Mouse (Mus musculus) kidney, embryonic 16.5 days (tissue): Measurements from ENCODE around the gene Dnajc8. TPM values are rescaled to one million over a fixed set of nuclear protein-coding genes. Genes with fewer than 3 reads are reported as not detected.

Source experiments
- ATAC-seq: fragments of 200-750 bp; cut with Nextera tagmentation; 2 replicates; pipeline ENCODE4 v1.8.0; 2017; ENCODE audit warnings: moderate TSS enrichment; ENCODE audit not compliant: low FRiP score, low TSS enrichment
- H3K27ac ChIP-seq: fragments of 300-500 bp; sonication (generic); 2 replicates; pipeline ENCODE4 v1.5.1; 2014; ENCODE audit warnings: low read length
- H3K27me3 ChIP-seq: fragments of 300-500 bp; sonication (generic); 2 replicates; pipeline ENCODE4 v1.6.1; 2014; ENCODE audit warnings: low read length, control low read depth, mixed read lengths; ENCODE audit not compliant: insufficient read depth
- H3K36me3 ChIP-seq: fragments of 300-500 bp; sonication (generic); 2 replicates; pipeline ENCODE4 v1.6.1; 2014; ENCODE audit warnings: low read length, control low read depth, mixed read lengths; ENCODE audit not compliant: insufficient read depth
- H3K4me1 ChIP-seq: fragments of 300-500 bp; sonication (generic); 2 replicates; pipeline ENCODE4 v1.6.1; 2014; ENCODE audit warnings: low read length, control low read depth, mixed read lengths; ENCODE audit not compliant: insufficient read depth
- H3K4me2 ChIP-seq: fragments of 300-500 bp; sonication (generic); replicated peaks from 2 replicates; pipeline ENCODE4 v1.6.1; 2014; ENCODE audit warnings: low read depth, low read length
- H3K4me3 ChIP-seq: fragments of 300-500 bp; sonication (generic); 2 replicates; pipeline ENCODE4 v1.5.1; 2014; ENCODE audit warnings: mild to moderate bottlenecking, low read length
- H3K9ac ChIP-seq: fragments of 300-500 bp; sonication (generic); replicated peaks from 2 replicates; pipeline ENCODE4 v1.6.1; 2014; ENCODE audit warnings: low read length
- H3K9me3 ChIP-seq: fragments of 300-500 bp; sonication (generic); 2 replicates; pipeline ENCODE4 v1.6.1; 2016; ENCODE audit warnings: low read length, control low read depth
- WGBS: fragments of 180-500 bp; shearing (Covaris S2); extraction: QIAGEN DNeasy Blood & Tissue Kit; methylation state at CpG from one replicate; pipeline ENCODE4 v1.1.7; 2014; 5-methylcytosine and 5-hydroxymethylcytosine counted together
- polyA plus RNA-seq: library from polyadenylated mRNA; unstranded; fragments of >200 nt; fragmentation: Nextera tagmentation; extraction: Ambion mirVana; gene quantifications from 2 replicates; pipeline ENCODE4 v1.2.1, GENCODE M21; 2015

Gene Dnajc8
- polyA plus RNA-seq, 1 experiment from 2014 or later = 159 TPM

DNA sequence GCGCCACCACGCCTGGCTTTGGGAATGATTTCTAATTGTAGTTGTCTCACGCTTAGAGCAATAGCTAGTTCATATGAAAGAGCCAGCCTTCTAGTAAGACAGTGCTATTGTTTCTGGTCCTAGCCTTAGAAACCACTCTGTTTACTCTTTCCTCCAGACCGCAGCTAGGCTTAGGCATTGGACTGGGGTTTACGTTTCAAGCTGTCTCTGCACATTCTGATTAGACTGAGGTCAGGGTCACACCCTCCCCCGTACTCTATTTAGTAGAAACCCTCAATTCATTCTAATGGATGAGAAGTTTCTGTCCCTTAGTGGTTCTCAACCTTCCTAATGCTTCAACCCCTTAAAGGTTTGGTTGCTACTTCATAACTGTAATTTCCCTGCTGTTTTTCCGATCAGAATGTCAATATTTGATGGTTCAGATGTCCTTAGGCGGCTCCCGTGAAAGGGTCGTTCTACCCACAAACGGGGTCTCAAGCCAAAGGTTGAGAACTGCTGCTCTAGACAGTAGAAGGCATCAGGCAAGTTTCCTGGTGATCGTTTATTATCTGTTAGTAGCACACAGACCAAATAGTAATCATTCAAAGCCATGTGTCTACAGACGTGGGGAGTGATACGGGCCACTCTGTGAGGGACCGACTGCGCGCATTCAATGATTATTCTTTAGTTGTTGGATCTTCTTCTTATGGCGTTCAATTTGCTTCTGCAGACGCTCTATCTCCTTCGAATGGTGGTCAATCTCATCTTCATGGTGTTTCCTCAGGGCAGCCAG is 5.1 kb upstream of the Dnajc8 start:
- no peaks in the 10 kb centered on the region for H3K27me3 ChIP-seq
- WGBS = 90% methylated on average over 20 of the region's 20 CpGs
- no peak overlapping the region for H3K4me2 ChIP-seq
- no peak overlapping the region for H3K4me3 ChIP-seq
- H3K36me3 ChIP-seq = peaks cover 24% of the 10 kb centered on the region
- peaks cover 21% of the 10 kb centered on the region for H3K4me1 ChIP-seq
- no peak overlapping the region for H3K27ac ChIP-seq
- H3K9me3 ChIP-seq = no peaks in the 10 kb centered on the region
- H3K9ac ChIP-seq = no peak overlapping the region
- no peak for ATAC-seq

DNA sequence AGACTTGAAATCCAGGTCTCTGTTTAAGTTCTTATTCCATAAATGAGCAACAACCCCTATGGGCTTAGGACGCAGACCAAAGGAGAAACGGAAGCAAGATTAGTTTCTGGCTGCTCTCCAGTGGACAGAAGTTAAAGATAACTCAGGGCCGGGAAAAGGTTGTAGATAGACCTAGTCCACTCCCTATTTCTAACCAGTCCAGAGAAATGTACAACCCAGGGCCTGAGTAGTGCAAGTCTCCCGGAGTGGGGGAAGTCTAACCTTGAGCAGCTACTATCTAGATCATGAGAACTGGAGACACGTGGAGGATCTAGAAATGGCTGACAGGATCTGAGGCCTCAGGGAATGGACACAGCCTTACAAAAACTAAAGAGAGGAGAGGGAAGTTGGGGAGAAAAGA is 2.9 kb upstream of the Dnajc8 start:
- ATAC-seq = no peak

DNA sequence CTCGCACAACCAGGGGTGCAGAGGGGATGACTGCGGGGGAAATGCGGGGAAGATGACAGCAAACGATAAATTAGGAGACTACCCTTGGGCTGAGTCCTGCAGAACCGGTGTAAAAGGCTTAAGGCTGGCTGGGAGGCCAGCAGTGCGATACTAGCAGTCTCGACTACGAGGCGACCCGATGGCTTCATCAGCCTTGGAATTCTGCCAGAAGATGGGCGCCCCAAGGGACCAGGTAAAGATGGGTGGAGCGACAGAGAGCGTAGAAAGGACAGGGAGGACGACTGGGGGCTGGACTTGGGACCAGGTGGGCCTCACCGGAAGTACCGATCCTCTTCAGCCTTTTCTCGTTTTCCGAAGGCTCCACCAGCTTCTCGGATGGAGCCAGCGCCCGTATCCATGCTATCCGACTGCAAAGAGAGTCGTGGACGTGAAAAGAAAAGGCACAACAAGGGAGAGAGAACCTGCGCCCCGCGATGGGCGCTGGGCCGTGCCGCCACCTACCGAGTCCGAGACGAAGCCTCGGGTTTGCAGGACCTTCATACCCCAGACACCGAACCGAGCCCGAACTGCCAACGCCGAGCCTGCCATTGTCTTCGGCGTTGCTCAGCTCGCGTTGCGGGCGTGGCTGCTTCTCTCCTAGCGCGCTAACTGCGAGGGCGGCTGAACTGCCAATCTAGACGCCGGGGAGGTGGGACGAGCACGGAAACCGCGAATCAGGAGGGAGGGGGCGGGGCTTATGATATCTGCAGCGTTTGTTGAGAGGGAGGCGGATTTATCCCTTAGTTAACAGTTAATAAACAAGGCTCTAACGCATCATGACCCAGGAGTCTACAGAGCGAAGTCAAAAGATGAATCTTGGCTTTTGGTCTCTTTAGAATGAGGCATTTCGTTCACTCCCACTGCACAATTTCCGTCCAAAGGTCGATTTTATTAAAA is 2.1 kb upstream of the Dnajc8 start, which contains the start of gene Atpif1:
Gene Atpif1 (minus strand): TSS at position 679 of the 936 bp plus-strand sequence.
- peak; percentile 89 for ATAC-seq
- WGBS = under 1% methylated on average over 63 of the region's 63 CpGs
- H3K4me3 ChIP-seq = peak within 1 kb of the TSS; percentile 93

More for the DNA sequence above, 2.9 kb upstream of the Dnajc8 start:
- Histone ChIP-seq H3K27ac (peak overlapping the region; percentile 98), H3K9ac (peak overlapping the region; percentile 96), H3K9me3 (no peaks in the 10 kb centered on the region), H3K4me2 (peak overlapping the region; percentile 70), H3K36me3 (peaks cover 24% of the 10 kb centered on the region), H3K4me3 (peak overlapping the region; percentile 93), H3K27me3 (no peaks in the 10 kb centered on the region), H3K4me1 (peaks cover 36% of the 10 kb centered on the region)
- 6% methylated on average over 5 of the region's 5 CpGs for WGBS

DNA sequence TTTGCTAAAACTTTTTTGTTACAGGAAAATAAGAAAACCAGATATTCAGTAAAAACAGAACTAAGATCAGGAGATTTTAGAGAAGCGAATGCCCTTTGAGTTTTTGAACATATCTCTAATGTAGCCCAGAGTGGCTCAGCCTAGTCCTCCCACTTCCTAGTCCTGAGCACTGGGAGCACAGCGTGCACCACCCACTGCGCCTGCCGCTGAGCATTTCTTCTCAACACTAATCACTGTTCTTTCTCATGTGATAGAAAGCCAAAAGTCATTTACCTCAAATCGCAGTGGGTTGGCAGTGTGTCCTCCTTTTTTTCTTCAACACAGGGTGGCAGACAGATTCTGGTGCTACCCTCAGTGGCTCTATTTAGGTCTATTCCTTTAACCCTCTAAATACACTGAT is 4.1 kb downstream of the Dnajc8 start:
- no peaks in the 10 kb centered on the region for H3K27me3 ChIP-seq
- no peak overlapping the region for H3K4me3 ChIP-seq
- WGBS = 96% methylated on average over 5 of the region's 5 CpGs
- H3K9me3 ChIP-seq = no peaks in the 10 kb centered on the region
- ATAC-seq = no peak
- peaks cover 19% of the 10 kb centered on the region for H3K4me1 ChIP-seq
- H3K27ac ChIP-seq = no peak overlapping the region
- peaks cover 41% of the 10 kb centered on the region for H3K36me3 ChIP-seq
- no peak overlapping the region for H3K4me2 ChIP-seq
- no peak overlapping the region for H3K9ac ChIP-seq

More for the DNA sequence above, 2.1 kb upstream of the Dnajc8 start, which contains the start of gene Atpif1:
- Histone ChIP-seq H3K4me2 (peak within 1 kb of the TSS; percentile 70), H3K9ac (peak within 1 kb of the TSS; percentile 96), H3K9me3 (no peaks in the 10 kb centered on the region), H3K27ac (peak within 1 kb of the TSS; percentile 98), H3K36me3 (peaks cover 24% of the 10 kb centered on the region), H3K27me3 (no peaks in the 10 kb centered on the region), H3K4me1 (peaks cover 37% of the 10 kb centered on the region)

DNA sequence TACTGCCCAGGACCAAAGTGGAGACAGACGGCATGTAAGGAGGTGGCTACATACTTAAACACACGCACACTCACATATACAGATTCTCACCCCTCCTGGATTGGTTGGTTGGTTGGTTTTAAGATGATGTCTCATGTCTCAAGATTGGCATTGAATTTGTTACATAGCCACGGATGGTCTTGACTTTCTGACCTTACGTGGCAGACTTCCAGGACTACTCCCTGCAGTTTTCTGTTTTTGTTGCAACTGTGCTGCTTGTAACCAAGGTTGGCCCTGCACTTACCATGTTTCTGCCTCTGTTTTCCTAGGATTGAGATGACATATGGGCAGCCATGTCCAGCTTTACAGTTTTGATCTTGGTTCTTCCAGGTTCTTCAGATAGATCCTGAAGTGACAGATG is 6.1 kb downstream of the Dnajc8 start:
- H3K4me2 ChIP-seq = no peak overlapping the region
- no peaks in the 10 kb centered on the region for H3K27me3 ChIP-seq
- H3K36me3 ChIP-seq = peaks cover 53% of the 10 kb centered on the region
- H3K9me3 ChIP-seq = no peaks in the 10 kb centered on the region
- peaks cover 11% of the 10 kb centered on the region for H3K4me1 ChIP-seq
- no peak for ATAC-seq
- no peak overlapping the region for H3K9ac ChIP-seq
- no peak overlapping the region for H3K4me3 ChIP-seq
- H3K27ac ChIP-seq = no peak overlapping the region
- WGBS = 78% methylated on average over 4 of the region's 4 CpGs

DNA sequence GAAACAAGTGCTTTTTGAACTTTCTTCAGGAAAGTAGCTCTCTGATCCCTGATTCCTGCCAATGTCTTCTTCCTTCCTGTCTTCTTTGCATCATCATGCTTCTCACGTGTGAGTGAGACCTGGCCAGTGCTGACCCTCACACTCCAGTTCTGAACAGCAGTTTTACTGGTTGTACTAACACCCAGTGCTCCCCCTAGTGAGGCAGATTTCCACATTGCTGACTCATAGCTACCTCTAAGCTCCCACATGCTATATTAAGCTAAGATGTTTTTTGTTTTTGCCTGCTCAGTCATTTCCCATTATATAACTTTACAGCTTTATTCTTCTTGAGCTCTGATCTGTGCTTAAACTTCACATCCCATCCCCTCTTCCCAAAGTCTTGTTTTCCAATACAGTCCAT is 7.4 kb downstream of the Dnajc8 start:
- H3K9ac ChIP-seq = no peak overlapping the region
- no peak overlapping the region for H3K27ac ChIP-seq
- peaks cover 64% of the 10 kb centered on the region for H3K36me3 ChIP-seq
- no peaks in the 10 kb centered on the region for H3K9me3 ChIP-seq
- H3K4me3 ChIP-seq = no peak overlapping the region
- H3K27me3 ChIP-seq = no peaks in the 10 kb centered on the region
- 47% methylated on average over 1 of the region's 1 CpGs for WGBS
- H3K4me1 ChIP-seq = no peaks in the 10 kb centered on the region
- ATAC-seq = no peak
- H3K4me2 ChIP-seq = no peak overlapping the region

DNA sequence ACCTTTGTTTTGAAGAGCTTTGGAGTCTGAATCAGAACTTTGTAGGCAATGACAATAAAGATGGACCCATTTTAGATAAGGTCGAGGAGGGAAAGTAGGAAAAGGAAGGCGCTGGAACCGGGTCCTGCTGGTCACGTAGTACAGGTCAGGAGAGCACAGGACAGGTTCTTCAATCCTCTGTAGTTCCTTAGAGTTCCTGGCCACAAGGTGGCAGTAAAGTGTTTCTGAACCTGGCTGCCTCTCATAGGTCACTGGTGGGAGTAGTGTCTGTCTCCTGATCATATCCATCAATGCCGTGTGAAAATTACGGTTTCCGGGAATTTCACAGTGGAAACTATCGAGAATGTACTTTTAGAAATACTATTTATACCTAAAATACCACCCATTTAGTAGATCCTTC is 10.5 kb downstream of the Dnajc8 start:
- H3K9ac ChIP-seq = no peak overlapping the region
- H3K4me2 ChIP-seq = no peak overlapping the region
- H3K9me3 ChIP-seq = no peaks in the 10 kb centered on the region
- WGBS = 21% methylated on average over 8 of the region's 8 CpGs
- no peak overlapping the region for H3K4me3 ChIP-seq
- peak; percentile 59; the same call in 1 of the 2 replicates for ATAC-seq
- H3K27ac ChIP-seq = no peak overlapping the region
- no peaks in the 10 kb centered on the region for H3K27me3 ChIP-seq
- H3K4me1 ChIP-seq = no peaks in the 10 kb centered on the region
- H3K36me3 ChIP-seq = peaks cover 76% of the 10 kb centered on the region

DNA sequence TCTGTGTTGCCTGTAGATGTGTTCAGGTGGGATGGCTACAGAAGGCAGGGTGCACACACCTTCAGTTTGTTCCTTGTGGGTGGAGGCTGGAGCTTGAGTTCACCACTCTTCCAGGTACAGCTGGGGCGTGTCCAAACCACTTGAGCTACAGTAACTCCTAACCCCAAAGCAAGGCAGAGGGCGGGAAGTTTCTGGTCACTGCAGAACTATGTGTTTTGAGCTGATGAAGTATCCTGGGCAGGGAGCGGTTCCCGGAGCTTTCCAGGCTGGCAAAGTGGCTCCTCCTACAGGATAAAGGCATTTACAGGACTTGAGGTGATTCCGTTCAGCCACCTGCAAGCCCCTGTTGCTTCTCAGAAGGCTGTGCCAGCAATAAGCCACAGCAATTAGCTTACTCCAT is 18.9 kb downstream of the Dnajc8 start:
- Histone ChIP-seq H3K4me3 (no peak overlapping the region), H3K36me3 (peaks cover 45% of the 10 kb centered on the region), H3K9ac (no peak overlapping the region), H3K27ac (no peak overlapping the region), H3K4me2 (no peak overlapping the region), H3K27me3 (no peaks in the 10 kb centered on the region), H3K9me3 (no peaks in the 10 kb centered on the region), H3K4me1 (no peaks in the 10 kb centered on the region)
- ATAC-seq = no peak
- WGBS = 71% methylated on average over 5 of the region's 5 CpGs

DNA sequence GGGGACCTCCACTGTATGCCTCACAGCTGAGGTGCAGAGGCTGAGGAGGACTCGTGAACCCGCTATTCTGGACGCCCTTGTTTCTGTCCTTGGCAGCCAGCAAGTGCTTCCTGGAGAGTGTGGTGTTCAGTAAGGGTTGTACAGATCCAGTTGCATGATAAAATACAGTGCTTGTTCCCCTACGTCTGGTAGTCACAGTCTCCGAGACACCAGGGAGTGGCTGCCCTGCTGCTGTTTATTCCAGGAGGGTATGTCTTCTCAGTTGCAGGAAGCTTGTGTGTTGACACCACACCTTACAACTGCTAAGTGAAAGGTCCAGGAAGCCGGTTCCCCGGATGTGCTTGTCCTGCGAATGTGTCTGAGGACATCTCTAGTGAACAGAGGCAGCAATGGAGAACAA is 19.3 kb downstream of the Dnajc8 start:
- no peak for ATAC-seq

More for the DNA sequence above, 19.3 kb downstream of the Dnajc8 start:
- Histone ChIP-seq H3K4me1 (no peaks in the 10 kb centered on the region), H3K36me3 (peaks cover 40% of the 10 kb centered on the region), H3K4me3 (no peak overlapping the region), H3K27me3 (no peaks in the 10 kb centered on the region), H3K9me3 (no peaks in the 10 kb centered on the region), H3K4me2 (no peak overlapping the region), H3K9ac (no peak overlapping the region), H3K27ac (no peak overlapping the region)
- WGBS = 73% methylated on average over 8 of the region's 8 CpGs
